Mouse (Mus musculus) C2C12 (cell line): ENCODE results near the gene Klf12. TPM values are rescaled to one million over a fixed set of nuclear protein-coding genes. Genes with fewer than 3 reads are reported as not detected.

Experiments used
- H3K27me3 ChIP-seq: one replicate; pipeline ENCODE4 v1.6.1; 2011; ENCODE audit not compliant: control insufficient read depth, insufficient read depth, insufficient read length
- H3K36me3 ChIP-seq: one replicate; pipeline ENCODE4 v1.6.1; 2011; ENCODE audit not compliant: control insufficient read depth, insufficient read depth
- H3K4me3 ChIP-seq: one replicate; pipeline ENCODE4 v1.5.1; 2011; ENCODE audit warnings: mild to moderate bottlenecking, control low read depth; ENCODE audit not compliant: poor library complexity, insufficient read depth, severe bottlenecking
- H3K79me2 ChIP-seq: one replicate; pipeline ENCODE4 v1.6.1; 2011; ENCODE audit not compliant: control insufficient read depth, insufficient read depth
- H3K79me3 ChIP-seq: one replicate; pipeline ENCODE4 v1.6.1; 2011; ENCODE audit warnings: low read depth, control low read depth
- H3ac ChIP-seq: one replicate; pipeline ENCODE3; 2011; ENCODE audit warnings: low read depth; ENCODE audit not compliant: control insufficient read depth, insufficient read length
- CEBPB ChIP-seq: IDR thresholded peaks from one replicate; pipeline ENCODE4 v1.6.1; 2011; ENCODE audit warnings: low read depth, mild to moderate bottlenecking, control low read depth, moderate library complexity
- CTCF ChIP-seq: IDR thresholded peaks from one replicate; pipeline ENCODE4 v1.5.1; 2011; ENCODE audit not compliant: control insufficient read depth, insufficient read depth, insufficient read length
- FOSL1 ChIP-seq: IDR thresholded peaks from one replicate; pipeline ENCODE4 v1.8.0; 2011; ENCODE audit warnings: mild to moderate bottlenecking, low read length; ENCODE audit not compliant: poor library complexity, insufficient read depth, severe bottlenecking
- MAX ChIP-seq: IDR thresholded peaks from one replicate; pipeline ENCODE4 v1.6.1; 2011; ENCODE audit warnings: mild to moderate bottlenecking, control low read depth
- MYOD1 ChIP-seq: IDR thresholded peaks from one replicate; pipeline ENCODE4 v1.6.1; 2011; ENCODE audit warnings: low read depth; ENCODE audit not compliant: control insufficient read depth, insufficient read length
- MYOG ChIP-seq: IDR thresholded peaks from one replicate; pipeline ENCODE4 v1.6.1; 2011; ENCODE audit not compliant: control insufficient read depth, insufficient read length; ENCODE audit errors: extremely low read depth
- USF1 ChIP-seq: IDR thresholded peaks from one replicate; pipeline ENCODE4 v1.6.1; 2011; ENCODE audit warnings: low read depth, mild to moderate bottlenecking, control low read depth, moderate library complexity
- polyA plus RNA-seq: library from polyadenylated mRNA; unstranded; fragments of >200 nt; fragmentation: generic; extraction: Trizol; gene quantifications from one replicate; pipeline ENCODE4 v1.2.1, GENCODE M21; 2012; ENCODE audit warnings: missing spikeins

Klf12 gene
- polyA plus RNA-seq, 1 experiment = 1.2 TPM

- no peak overlapping the region for H3ac ChIP-seq
- no peaks in the 10 kb centered on the region for H3K79me3 ChIP-seq
- no peak for TF ChIP-seq USF1
- no peak for TF ChIP-seq CEBPB
- TF ChIP-seq CTCF = no peak
- TF ChIP-seq FOSL1 = no peak
- no peak for TF ChIP-seq MAX
- no peak for TF ChIP-seq MYOG
- TF ChIP-seq MYOD1 = no peak
- no peaks in the 10 kb centered on the region for H3K36me3 ChIP-seq
- no peak overlapping the region for H3K4me3 ChIP-seq
- H3K79me2 ChIP-seq = no peaks in the 10 kb centered on the region
- no peaks in the 10 kb centered on the region for H3K27me3 ChIP-seq
Measured at GRCm38 (mm10) chr14:100103818-100104217, 180.7 kb downstream of the Klf12 start.

DNA sequence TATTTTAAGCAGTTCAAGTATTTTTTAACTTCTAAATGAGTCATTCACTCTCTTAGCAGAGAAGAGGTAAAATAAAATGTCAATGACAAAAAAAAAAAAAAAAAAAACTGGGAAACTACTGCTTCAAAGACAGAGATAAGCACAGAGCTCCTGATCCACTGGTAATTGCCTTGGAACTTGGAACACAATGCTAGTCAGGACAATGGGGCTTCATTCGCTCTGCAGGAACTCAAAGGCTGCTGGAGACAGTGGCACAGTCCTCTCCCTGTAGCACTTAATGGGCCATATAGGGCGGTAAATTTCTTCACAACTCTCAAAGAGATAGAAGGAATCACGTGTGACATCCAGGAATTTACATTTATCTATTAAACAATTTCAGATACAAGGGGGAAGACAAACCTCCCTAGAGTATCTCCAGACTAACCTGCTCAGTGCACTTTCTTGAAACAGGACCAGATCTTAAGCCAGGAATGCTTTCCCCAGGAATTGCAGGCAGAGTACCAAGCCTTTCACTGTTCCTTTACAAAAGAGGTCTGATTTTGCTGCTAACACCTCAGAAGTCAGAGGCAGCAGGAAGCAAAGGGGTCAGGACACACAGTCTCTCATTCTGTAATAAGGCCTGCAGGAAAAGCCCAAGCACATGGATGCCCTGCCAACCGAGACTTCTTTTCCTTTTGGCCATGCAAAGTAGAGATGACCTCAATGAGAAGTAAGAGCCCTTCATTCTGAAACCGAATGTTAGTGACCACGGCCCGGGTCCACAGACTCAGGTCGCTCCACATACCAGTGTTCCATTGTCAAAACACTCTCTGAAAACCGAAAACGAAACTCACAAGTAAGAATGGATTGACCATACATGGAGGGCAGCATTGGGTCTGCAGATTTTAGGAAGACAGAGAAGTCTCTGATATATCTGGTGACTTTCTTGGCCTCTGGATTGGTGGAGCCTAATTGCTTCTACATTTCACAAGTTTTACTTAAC lies 187.0 kb downstream of the Klf12 start:
- TF ChIP-seq FOSL1 = no peak
- TF ChIP-seq MAX = no peak
- TF ChIP-seq CEBPB = no peak
- no peak for TF ChIP-seq MYOD1
- TF ChIP-seq MYOG = no peak
- no peak for TF ChIP-seq USF1
- no peak for TF ChIP-seq CTCF
- Histone ChIP-seq H3K4me3 (no peak overlapping the region), H3K79me2 (no peaks in the 10 kb centered on the region), H3K27me3 (no peaks in the 10 kb centered on the region), H3ac (no peak overlapping the region), H3K36me3 (no peaks in the 10 kb centered on the region), H3K79me3 (no peaks in the 10 kb centered on the region)

DNA sequence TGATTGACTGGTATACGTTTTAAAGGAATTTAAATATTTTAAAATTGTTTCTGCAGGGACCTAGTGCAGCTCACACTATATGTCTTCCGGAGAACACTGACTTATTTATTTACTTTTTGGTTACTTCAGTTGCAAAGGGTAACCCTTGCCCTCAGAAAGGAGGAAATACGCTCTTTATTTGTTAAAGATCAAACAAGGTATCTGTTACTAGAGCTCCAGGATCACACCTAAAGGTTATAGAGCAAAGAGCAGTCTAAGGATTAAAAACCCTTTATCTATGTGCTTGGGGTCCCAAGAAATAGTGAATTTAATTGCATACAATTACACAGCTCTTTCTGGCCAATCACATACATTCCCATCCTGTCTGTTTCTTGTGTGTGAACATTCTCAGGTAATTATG lies 188.7 kb downstream of the Klf12 start:
- Histone ChIP-seq H3K27me3 (no peaks in the 10 kb centered on the region), H3K79me3 (no peaks in the 10 kb centered on the region), H3K79me2 (no peaks in the 10 kb centered on the region), H3K4me3 (no peak overlapping the region), H3K36me3 (no peaks in the 10 kb centered on the region), H3ac (no peak overlapping the region)
- no peak for TF ChIP-seq CTCF
- TF ChIP-seq MAX = no peak
- TF ChIP-seq MYOD1 = no peak
- TF ChIP-seq USF1 = no peak
- no peak for TF ChIP-seq CEBPB
- TF ChIP-seq FOSL1 = no peak
- no peak for TF ChIP-seq MYOG

DNA sequence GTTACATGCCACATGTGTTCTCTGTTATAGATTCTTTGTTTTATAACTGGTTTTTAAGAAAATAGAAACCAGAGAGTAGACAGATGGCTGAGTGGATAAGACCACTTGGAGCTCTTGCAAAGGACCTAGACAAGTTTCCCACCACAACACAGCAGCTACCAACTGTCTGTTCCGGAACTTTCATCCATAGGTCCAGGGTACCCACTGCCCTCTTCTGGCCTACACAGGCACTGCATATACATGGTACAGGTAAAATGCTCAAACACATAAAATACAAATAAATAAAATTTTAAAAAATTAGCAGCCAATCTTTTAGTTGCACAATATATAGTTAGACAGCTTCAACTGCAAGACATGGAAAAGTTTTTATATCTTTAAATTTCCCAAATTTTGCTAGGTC lies 194.0 kb downstream of the Klf12 start:
- Histone ChIP-seq H3K4me3 (no peak overlapping the region), H3K27me3 (no peaks in the 10 kb centered on the region), H3ac (no peak overlapping the region), H3K36me3 (no peaks in the 10 kb centered on the region), H3K79me2 (no peaks in the 10 kb centered on the region), H3K79me3 (no peaks in the 10 kb centered on the region)
- TF ChIP-seq FOSL1 (no peak), MYOD1 (no peak), USF1 (no peak), CTCF (no peak), MYOG (no peak), CEBPB (no peak), MAX (no peak)

GRCm38 (mm10) chr14:100079620-100080019 lies 204.9 kb downstream of the Klf12 start:
- Histone ChIP-seq H3K36me3 (no peaks in the 10 kb centered on the region), H3ac (no peak overlapping the region), H3K79me3 (no peaks in the 10 kb centered on the region), H3K79me2 (no peaks in the 10 kb centered on the region), H3K4me3 (no peak overlapping the region), H3K27me3 (no peaks in the 10 kb centered on the region)
- TF ChIP-seq MYOD1 (no peak), USF1 (no peak), CEBPB (no peak), MYOG (no peak), FOSL1 (no peak), MAX (no peak), CTCF (no peak)
